Mouse (Mus musculus): ENCODE results near the gene Wdr95.

The Wdr95 gene

GRCm38 (mm10) chr5:149566957-149567356 lies 38.5 kb downstream of the Wdr95 start:
- ATAC-seq (ENCODE audit: insufficient number of reproducible peaks, low FRiP score, low TSS enrichment) = peak; percentile 61; the same call in 1 of the 2 replicates

- ATAC-seq (ENCODE audit: insufficient number of reproducible peaks, low FRiP score, low TSS enrichment) = no peak
Measured at GRCm38 (mm10) chr5:149568993-149569392, 40.5 kb downstream of the Wdr95 start.

- no peak for ATAC-seq (ENCODE audit: insufficient number of reproducible peaks, low FRiP score, low TSS enrichment)
Measured at GRCm38 (mm10) chr5:149576977-149577376, 48.5 kb downstream of the Wdr95 start.

- no peak for ATAC-seq (ENCODE audit: insufficient number of reproducible peaks, low FRiP score, low TSS enrichment)
Measured at GRCm38 (mm10) chr5:149577449-149577848, 49.0 kb downstream of the Wdr95 start.

GRCm38 (mm10) chr5:149582642-149583262 lies 54.3 kb downstream of the Wdr95 start:
- ATAC-seq (ENCODE audit: insufficient number of reproducible peaks, low FRiP score, low TSS enrichment) = no peak

GRCm38 (mm10) chr5:149583507-149583906 lies 55.0 kb downstream of the Wdr95 start:
- ATAC-seq (ENCODE audit: insufficient number of reproducible peaks, low FRiP score, low TSS enrichment) = no peak

- no peak for ATAC-seq (ENCODE audit: insufficient number of reproducible peaks, low FRiP score, low TSS enrichment)
Measured at GRCm38 (mm10) chr5:149584154-149584655, 55.7 kb downstream of the Wdr95 start.

GRCm38 (mm10) chr5:149585231-149585630 lies 56.8 kb downstream of the Wdr95 start:
- no peak for ATAC-seq (ENCODE audit: insufficient number of reproducible peaks, low FRiP score, low TSS enrichment)

- ATAC-seq (ENCODE audit: insufficient number of reproducible peaks, low FRiP score, low TSS enrichment) = no peak
Measured at GRCm38 (mm10) chr5:149585910-149586309, 57.4 kb downstream of the Wdr95 start.

GRCm38 (mm10) chr5:149587327-149587895 lies 58.9 kb downstream of the Wdr95 start:
- no peak for ATAC-seq (ENCODE audit: insufficient number of reproducible peaks, low FRiP score, low TSS enrichment)

GRCm38 (mm10) chr5:149588814-149589534 lies 60.5 kb downstream of the Wdr95 start:
- ATAC-seq (ENCODE audit: insufficient number of reproducible peaks, low FRiP score, low TSS enrichment) = no peak

- ATAC-seq (ENCODE audit: insufficient number of reproducible peaks, low FRiP score, low TSS enrichment) = no peak
Measured at GRCm38 (mm10) chr5:149589932-149590331, 61.5 kb downstream of the Wdr95 start.

GRCm38 (mm10) chr5:149594215-149594614 lies 65.7 kb downstream of the Wdr95 start:
- ATAC-seq (ENCODE audit: insufficient number of reproducible peaks, low FRiP score, low TSS enrichment) = no peak

GRCm38 (mm10) chr5:149597351-149597750 lies 68.9 kb downstream of the Wdr95 start:
- no peak for ATAC-seq (ENCODE audit: insufficient number of reproducible peaks, low FRiP score, low TSS enrichment)

- no peak for ATAC-seq (ENCODE audit: insufficient number of reproducible peaks, low FRiP score, low TSS enrichment)
Measured at GRCm38 (mm10) chr5:149601996-149602395, 73.5 kb downstream of the Wdr95 start.

- no peak for ATAC-seq (ENCODE audit: insufficient number of reproducible peaks, low FRiP score, low TSS enrichment)
Measured at GRCm38 (mm10) chr5:149603241-149603640, 74.8 kb downstream of the Wdr95 start.

GRCm38 (mm10) chr5:149607083-149607720 lies 78.7 kb downstream of the Wdr95 start:
- no peak for ATAC-seq (ENCODE audit: insufficient number of reproducible peaks, low FRiP score, low TSS enrichment)

GRCm38 (mm10) chr5:149611476-149612164 lies 83.1 kb downstream of the Wdr95 start:
- no peak for ATAC-seq (ENCODE audit: insufficient number of reproducible peaks, low FRiP score, low TSS enrichment)

GRCm38 (mm10) chr5:149612165-149612518 lies 83.7 kb downstream of the Wdr95 start:
- no peak for ATAC-seq (ENCODE audit: insufficient number of reproducible peaks, low FRiP score, low TSS enrichment)

GRCm38 (mm10) chr5:149612740-149613139 lies 84.3 kb downstream of the Wdr95 start:
- no peak for ATAC-seq (ENCODE audit: insufficient number of reproducible peaks, low FRiP score, low TSS enrichment)

All from cerebellum, adult (tissue).